Mouse (Mus musculus) left cerebral cortex, adult 2 months (tissue): ENCODE data around the gene Fem1b. TPM values are rescaled to one million over a fixed set of nuclear protein-coding genes. Genes with fewer than 3 reads are reported as not detected.
"Not testable (repeated sequence)": the region's sequence is repeated elsewhere in the genome, so short reads cannot be mapped to it uniquely, and the experiment has no call there.

Source experiments
- DNase-seq, 2 experiments: peaks; one replicate each; pipeline ENCODE4 v3.0.0; 2021 to 2022; ENCODE audit warnings: low spot score in 2 of 2, mixed read lengths in 1 of 2; ENCODE audit errors: extremely low spot score in 1 of 2
- H3K27ac ChIP-seq: fragments of 200-600 bp; 2 replicates; pipeline ENCODE4 v1.8.1; 2022
- H3K4me3 ChIP-seq: fragments of 200-600 bp; 2 replicates; pipeline ENCODE4 v1.8.1; 2022
- CTCF ChIP-seq: fragments of 200-600 bp; IDR thresholded peaks from 2 replicates; pipeline ENCODE4 v1.8.1; 2022; ENCODE audit warnings: antibody characterized with exemption, mild to moderate bottlenecking, moderate library complexity
- intact Hi-C: fragments of 180-260 bp; cut with DNase I; formaldehyde crosslinking; loops from one replicate; pipeline ENCODE4 v1.15.1; 2025
- total RNA-seq, 2 experiments: library from RNA; stranded (reverse); gene quantifications; 2 replicates each; pipeline ENCODE4 v1.2.3; 2021

Fem1b gene
- total RNA-seq, 2 experiments from 2014 or later, result 104 to 107 TPM

DNA sequence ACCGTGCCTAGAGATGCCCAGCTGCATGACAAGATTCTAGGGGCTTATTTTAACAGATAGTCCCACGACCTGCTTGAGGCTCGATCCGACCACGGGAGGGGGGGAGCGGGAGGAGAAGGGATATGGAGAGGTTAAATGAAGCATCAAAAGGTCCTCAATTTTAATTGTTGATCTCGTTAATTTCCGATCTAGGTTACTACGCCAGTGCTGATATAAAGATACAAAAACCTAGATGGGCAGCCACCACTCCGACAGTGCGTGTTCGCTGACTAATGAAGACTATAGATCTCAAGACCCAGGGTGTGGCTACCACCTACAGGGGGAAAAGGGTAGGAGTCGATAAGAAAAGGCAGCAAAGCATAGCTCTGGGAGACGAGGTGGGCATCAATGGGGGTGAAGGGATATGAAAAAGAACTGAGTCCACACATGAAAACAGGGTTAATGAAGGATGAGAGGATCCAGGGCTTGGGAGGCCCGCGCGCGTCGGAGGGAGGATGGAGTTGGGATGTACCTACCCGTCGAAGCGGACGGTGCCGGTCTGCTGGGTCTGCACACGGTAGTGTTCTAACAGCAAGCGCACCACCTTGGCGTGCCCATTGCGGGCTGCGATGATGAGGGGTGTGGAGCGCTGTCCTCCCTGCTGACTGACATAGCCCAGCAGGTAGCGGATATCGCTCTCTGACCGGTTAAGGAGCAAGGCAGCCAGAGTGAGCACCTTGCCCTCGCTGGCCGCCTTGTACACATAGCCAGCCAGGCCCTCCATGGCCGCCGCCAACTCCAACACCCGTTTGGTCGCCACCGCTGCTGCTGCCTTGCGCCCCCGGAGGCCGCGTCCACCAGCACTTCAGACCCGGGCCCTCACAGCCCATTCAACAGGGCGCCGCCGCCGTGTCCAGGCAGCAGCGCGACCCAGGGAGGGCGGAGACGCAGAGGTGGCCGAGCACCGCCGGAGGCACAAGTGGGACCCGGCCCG, 905 bp downstream of the Fem1b start:
- peak; percentile 23 for TF ChIP-seq CTCF
- intact Hi-C loops, result loop anchor here (1.0 kb wide), 1 partner anchor 17 kb away; no protein-coding TSS in a partner anchor
- no peak for DNase-seq
- peak overlapping the region; percentile 98 for H3K4me3 ChIP-seq
- peak overlapping the region; percentile 99 for H3K27ac ChIP-seq

DNA sequence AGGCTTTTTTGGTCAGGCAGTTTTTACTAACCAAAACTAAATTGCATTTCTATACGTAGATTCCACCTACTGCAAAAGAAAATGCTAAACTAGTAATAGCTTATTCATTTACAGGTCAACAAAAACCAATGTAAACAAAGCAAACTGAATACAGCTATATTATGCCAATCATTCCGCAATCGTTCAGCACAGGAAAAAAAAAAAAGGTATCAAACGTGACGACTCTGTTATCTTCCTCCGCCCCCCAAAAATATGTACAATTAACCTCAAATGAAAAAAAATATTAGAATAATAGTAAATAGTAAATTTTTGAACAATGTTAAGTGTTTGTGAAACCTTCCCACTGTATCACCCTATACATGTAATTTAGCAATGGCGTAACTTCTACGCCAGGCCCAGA, 1.6 kb downstream of the Fem1b start:
- peak overlapping the region; percentile 99 for H3K27ac ChIP-seq
- intact Hi-C loops, result no loop called here
- no peak for DNase-seq

DNA sequence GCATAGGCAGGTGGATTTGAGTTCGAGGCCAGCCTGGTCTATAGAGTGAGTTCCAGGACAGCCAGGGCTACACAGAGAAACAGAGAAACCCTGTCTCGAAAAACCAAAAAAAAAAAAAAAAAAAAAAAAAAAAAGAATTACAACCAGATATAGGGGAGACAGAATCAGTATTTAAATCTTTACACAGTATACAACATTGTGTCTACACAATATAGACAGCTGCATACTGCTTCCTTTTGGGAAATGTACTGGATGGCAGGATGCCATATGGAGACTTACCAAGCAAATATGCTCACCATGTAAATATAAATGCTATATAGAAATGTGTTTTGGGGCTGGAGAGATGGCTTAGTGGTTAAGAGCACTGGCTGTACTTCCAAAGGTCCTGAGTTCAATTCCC, 12.5 kb downstream of the Fem1b start:
- H3K4me3 ChIP-seq, H3K27ac ChIP-seq, intact Hi-C loops, DNase-seq: not testable (repeated sequence)

More for the DNA sequence above, 1.6 kb downstream of the Fem1b start:
- H3K4me3 ChIP-seq, result peak overlapping the region; percentile 98
- TF ChIP-seq CTCF, result no peak

DNA sequence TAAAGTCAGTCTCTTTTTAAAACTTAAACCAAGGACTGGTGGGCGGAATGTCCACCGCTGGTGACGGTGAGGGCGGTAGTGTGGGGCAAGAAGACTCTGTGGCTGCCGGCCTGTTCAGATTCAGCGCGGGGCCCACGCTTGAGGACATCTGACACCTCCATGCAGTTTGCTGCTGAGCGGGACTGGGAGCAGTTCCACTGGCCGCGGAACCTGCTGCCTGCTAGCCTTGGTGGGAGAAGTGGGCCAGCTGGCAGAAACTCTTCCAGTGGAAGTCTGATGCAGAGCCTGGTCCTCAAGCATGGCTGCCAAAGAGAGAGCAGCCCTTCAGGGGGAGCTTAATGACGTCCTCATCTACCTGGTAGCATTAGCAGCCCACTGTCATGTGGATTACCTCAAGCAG, 21.9 kb downstream of the Fem1b start:
- no peak for DNase-seq
- intact Hi-C loops, result no loop called here
- Histone ChIP-seq H3K4me3 (no peak overlapping the region), H3K27ac (no peak overlapping the region)
- no peak for TF ChIP-seq CTCF

DNA sequence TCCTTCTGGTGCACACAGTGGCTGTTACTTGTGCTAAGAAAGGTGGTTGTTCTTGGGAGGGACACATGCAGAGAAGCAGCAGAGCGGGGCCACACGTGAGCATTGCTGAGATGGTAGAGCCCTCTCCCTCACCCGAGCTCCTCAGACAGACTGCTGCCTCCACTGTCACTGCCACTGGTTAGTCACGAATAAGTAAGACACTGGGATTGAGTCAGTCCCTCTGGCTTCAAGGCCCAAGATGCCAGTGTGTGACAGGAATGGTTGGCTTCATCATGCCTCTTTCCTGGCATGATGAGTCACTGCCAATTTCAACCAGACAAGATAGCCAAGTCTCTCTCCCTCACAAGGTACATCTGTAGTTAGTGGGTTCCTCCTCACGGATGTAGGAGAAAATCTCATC, 25.0 kb downstream of the Fem1b start:
- intact Hi-C loops, result no loop called here
- Histone ChIP-seq H3K4me3 (no peak overlapping the region), H3K27ac (peak overlapping the region; percentile 78)
- TF ChIP-seq CTCF, result no peak
- no peak for DNase-seq

DNA sequence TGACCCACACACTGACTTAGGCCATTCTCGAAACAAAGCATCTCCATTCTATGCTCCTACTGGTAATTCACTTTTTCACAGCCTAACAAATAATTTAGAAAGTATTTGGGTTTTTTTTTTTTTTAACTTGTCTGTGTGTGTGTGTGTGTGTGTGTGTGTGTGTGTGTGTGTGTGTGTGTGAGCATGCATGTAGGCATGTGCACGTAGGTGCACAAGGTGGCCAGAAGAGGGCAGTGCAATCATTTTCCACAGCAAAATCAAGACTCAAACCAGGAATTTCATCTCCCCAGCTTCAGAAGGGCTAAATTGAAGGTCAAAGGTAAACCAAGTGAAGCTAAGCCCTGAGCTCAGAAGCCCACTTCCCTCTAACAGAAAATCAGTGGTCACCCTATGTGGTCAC, 27.5 kb downstream of the Fem1b start:
- intact Hi-C loops, result loop anchor here (5.0 kb wide), 1 partner anchor 43 kb away; no protein-coding TSS in a partner anchor
- TF ChIP-seq CTCF, result peak; percentile 16; the same call in 1 of the 2 replicates
- no peak for DNase-seq
- Histone ChIP-seq H3K4me3 (no peak overlapping the region), H3K27ac (peak overlapping the region; percentile 91)

GRCm38 (mm10) chr9:62782976-62783781, 28.6 kb downstream of the Fem1b start:
- no peak overlapping the region for H3K4me3 ChIP-seq
- intact Hi-C loops, result loop anchor here (2.0 to 5.0 kb wide), 3 partner anchors 24 to 224 kb away; no protein-coding TSS in a partner anchor
- peak; percentile 80 to 86 for DNase-seq
- peak; percentile 48 for TF ChIP-seq CTCF
- peak overlapping the region; percentile 91 for H3K27ac ChIP-seq

DNA sequence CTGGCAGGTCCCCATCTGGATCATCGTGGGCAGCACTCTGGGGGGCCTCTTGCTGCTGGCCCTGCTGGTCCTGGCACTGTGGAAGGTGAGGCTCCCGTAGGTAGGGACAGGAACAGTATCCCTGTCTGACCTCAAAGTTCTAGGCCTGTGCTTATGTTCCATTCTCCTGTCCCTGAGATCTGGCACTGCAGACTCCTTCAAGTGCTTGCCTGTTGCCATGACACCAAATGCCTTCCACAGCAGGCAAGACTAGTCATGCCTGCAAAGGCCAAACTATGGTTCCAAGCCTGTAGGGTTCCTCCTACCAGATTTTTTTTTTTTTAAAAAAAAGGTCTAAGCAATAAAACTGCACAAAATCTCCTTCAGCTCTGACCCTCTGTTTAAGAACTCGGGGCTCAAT, 29.8 kb downstream of the Fem1b start:
- no peak for TF ChIP-seq CTCF
- H3K4me3 ChIP-seq, result no peak overlapping the region
- DNase-seq, result no peak
- peak overlapping the region; percentile 73 for H3K27ac ChIP-seq
- intact Hi-C loops, result loop anchor here (2.0 to 5.0 kb wide), 3 partner anchors 23 to 223 kb away; no protein-coding TSS in a partner anchor

DNA sequence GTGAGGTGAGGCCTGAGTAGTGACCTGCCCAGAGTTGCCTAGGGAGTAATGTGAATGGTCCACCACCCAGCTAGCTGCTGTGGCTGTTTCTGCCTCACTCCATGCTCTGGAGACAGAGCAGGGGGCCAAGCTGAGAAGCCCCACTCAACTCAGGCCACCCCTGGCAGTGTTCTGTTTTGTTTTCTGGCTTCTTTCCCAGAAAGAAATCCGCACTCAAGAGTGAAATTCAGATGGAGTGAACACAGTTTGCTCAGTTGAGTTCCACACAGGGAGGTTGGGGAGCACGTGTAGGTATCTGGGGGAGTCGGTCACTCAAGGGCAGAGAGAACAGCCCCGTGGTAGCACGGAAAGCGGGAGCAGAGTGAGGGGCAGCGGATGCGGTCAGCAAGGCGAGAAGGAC, 33.0 kb downstream of the Fem1b start:
- intact Hi-C loops, result loop anchor here (5.0 to 10.0 kb wide), 3 partner anchors 156 to 491 kb away; no protein-coding TSS in a partner anchor
- H3K27ac ChIP-seq, result no peak overlapping the region
- no peak for TF ChIP-seq CTCF
- no peak for DNase-seq
- no peak overlapping the region for H3K4me3 ChIP-seq

DNA sequence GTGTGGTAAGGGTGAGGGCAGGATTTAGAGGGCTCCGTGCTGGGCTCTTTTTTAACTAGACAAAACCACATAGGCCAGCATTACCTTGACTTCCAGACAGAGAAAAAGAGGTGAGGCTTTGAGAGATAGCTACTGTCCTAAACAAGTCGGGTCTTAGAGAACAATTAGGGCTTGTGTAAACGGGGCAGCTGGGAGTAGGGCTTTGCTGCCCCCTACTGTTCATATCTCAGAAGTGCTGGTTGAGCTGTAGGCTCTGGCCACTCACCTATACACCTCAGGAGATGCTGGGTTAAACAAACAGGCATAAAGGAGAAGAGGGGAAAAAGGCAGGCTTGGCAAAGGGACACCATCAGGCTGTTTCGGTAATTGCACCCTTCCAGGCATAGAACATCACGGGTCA, 34.3 kb downstream of the Fem1b start:
- no peak overlapping the region for H3K4me3 ChIP-seq
- TF ChIP-seq CTCF, result peak; percentile 94
- no peak overlapping the region for H3K27ac ChIP-seq
- peak; percentile 68 to 70 for DNase-seq
- intact Hi-C loops, result loop anchor here (1.0 to 10.0 kb wide), 4 partner anchors 33 to 490 kb away; no protein-coding TSS in a partner anchor

DNA sequence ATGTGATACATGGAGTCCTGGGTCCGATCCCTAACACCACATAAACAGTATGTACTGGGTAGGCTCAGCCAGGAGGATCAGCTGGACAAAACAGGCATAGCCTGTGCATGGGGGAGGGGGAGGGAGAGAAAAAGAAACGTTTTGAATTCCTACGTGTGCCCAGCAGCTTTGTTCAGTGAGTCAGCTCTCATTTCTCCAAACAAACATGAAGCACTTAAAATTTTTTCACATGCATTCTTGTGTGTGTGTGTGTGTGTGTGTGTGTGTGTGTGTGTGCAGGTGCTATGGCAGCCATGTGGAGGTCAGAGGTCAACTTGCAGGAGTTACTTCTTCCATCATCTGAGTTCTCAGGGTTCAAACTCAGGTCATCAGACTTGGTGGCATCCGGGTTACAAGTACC, 36.3 kb downstream of the Fem1b start:
- intact Hi-C loops, result loop anchor here (5.0 to 10.0 kb wide), 3 partner anchors 153 to 488 kb away; no protein-coding TSS in a partner anchor
- no peak for DNase-seq
- no peak overlapping the region for H3K4me3 ChIP-seq
- TF ChIP-seq CTCF, result no peak
- H3K27ac ChIP-seq, result no peak overlapping the region
